Mouse (Mus musculus) ES-Bruce4 (cell line): ENCODE data around the gene Zfp2. TPM values are rescaled to one million over a fixed set of nuclear protein-coding genes. Genes with fewer than 3 reads are reported as not detected.
A peak's percentile ranks its signal among the peaks of the same experiment; 100 is the strongest.

Experiments
- H3K27ac ChIP-seq: 2 replicates; pipeline ENCODE4 v1.5.1; 2012; ENCODE audit warnings: low read length, inconsistent platforms; ENCODE audit not compliant: insufficient read depth
- H3K27me3 ChIP-seq: 2 replicates; pipeline ENCODE4 v1.6.1; 2012; ENCODE audit warnings: mild to moderate bottlenecking, low read length, inconsistent platforms; ENCODE audit not compliant: control insufficient read depth, poor library complexity, insufficient read depth, severe bottlenecking
- H3K36me3 ChIP-seq: 2 replicates; pipeline ENCODE4 v1.6.1; 2012; ENCODE audit warnings: inconsistent platforms, mild to moderate bottlenecking, low read length, moderate library complexity; ENCODE audit not compliant: control insufficient read depth, poor library complexity, insufficient read depth, severe bottlenecking
- H3K4me1 ChIP-seq: one replicate; pipeline ENCODE4 v1.8.1; 2011; ENCODE audit warnings: low read length; ENCODE audit not compliant: control insufficient read depth, insufficient read depth
- H3K4me3 ChIP-seq: 2 replicates; pipeline ENCODE4 v1.5.1; 2011; ENCODE audit warnings: low read depth, mild to moderate bottlenecking, low read length
- H3K9ac ChIP-seq: 2 replicates; pipeline ENCODE4 v1.6.1; 2012; ENCODE audit warnings: low read depth, mild to moderate bottlenecking, inconsistent platforms; ENCODE audit not compliant: poor library complexity, severe bottlenecking
- H3K9me3 ChIP-seq: replicated peaks from 2 replicates; pipeline ENCODE4 v1.6.1; 2012; ENCODE audit warnings: mild to moderate bottlenecking, low read length, inconsistent platforms; ENCODE audit not compliant: control insufficient read depth, poor library complexity, insufficient read depth, severe bottlenecking
- CTCF ChIP-seq: IDR thresholded peaks from one replicate; pipeline ENCODE4 v1.8.1; 2011; ENCODE audit warnings: low read depth, low read length
- EP300 ChIP-seq: IDR thresholded peaks from 2 replicates; pipeline ENCODE4 v1.6.1; 2011; ENCODE audit warnings: low read depth, low read length; ENCODE audit not compliant: insufficient read depth
- POLR2A ChIP-seq: IDR thresholded peaks from one replicate; pipeline ENCODE4 v1.8.1; 2011; ENCODE audit warnings: low read length; ENCODE audit not compliant: insufficient read depth
- polyA plus RNA-seq: library from polyadenylated mRNA; stranded (reverse); fragments of >200 nt; gene quantifications from 2 replicates; pipeline ENCODE4 v1.2.4, GENCODE M21; 2011; ENCODE audit warnings: low read depth; ENCODE audit not compliant: missing spikeins, insufficient read depth, insufficient read length

Gene Zfp2
- polyA plus RNA-seq, 1 experiment, result 16.5 TPM

DNA sequence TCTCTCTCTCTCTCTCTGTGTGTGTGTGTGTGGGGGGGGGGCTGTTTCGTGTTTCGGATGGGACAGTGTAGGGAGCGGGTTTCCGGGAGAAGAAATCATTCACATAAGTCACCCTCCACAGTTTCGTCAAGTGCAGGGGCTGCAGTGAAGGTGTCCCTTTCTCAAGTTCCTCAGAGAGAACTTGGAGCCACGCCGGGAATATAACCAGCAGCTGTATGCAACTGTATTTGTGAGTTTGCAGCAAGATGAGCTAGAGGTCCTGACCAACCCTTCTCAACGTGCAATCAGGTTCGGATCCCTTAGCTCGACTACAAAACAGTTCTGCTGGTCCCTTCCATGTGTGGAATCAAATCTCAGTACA lies 29.1 kb downstream of the Zfp2 start:
- H3K9ac ChIP-seq, result peak overlapping the region; percentile 8; the same call in 1 of the 2 replicates
- no peaks in the 10 kb centered on the region for H3K4me1 ChIP-seq
- H3K4me3 ChIP-seq, result peak overlapping the region; percentile 69
- TF ChIP-seq CTCF (no peak), EP300 (no peak), POLR2A (no peak)
- H3K27ac ChIP-seq, result no peak overlapping the region
- H3K9me3 ChIP-seq, result no peaks in the 10 kb centered on the region
- no peaks in the 10 kb centered on the region for H3K36me3 ChIP-seq
- H3K27me3 ChIP-seq, result no peaks in the 10 kb centered on the region

DNA sequence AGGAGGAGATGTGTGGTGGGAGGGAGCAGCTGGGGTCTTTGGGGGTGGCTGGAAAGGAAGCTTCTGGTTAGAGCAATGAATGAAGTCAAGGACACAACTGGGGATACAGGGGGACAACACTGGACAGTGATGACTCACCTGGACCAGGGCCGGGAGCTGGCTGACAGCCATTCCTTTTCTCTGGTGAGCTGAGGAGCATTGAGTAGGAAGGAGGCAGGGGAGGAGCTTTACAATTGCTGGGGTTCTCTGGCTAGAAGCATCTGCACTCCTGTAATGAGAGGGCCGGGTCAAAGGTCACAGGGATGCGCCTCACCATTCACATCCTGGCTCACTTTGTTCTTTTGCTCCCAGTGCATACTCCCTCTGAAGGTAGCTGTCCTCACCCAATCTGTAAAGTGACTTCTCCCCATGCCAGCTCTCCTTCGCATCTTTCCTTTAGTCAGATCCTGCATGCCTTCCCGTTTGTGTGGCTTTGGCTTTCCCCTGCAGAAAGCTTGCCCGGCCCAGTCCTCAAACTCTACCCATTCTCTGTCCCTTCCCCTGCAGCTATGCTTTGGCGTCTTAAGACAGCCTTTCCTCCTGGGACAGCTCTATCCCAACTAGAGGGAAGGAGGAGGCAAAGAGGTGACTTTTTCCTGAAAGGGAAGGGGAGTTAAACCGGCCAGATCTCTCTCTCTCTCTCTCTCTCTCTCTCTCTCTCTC lies 29.6 kb downstream of the Zfp2 start:
- Histone ChIP-seq H3K36me3 (no peaks in the 10 kb centered on the region), H3K9me3 (no peaks in the 10 kb centered on the region), H3K9ac (no peak overlapping the region), H3K27me3 (no peaks in the 10 kb centered on the region), H3K27ac (no peak overlapping the region), H3K4me3 (no peak overlapping the region), H3K4me1 (no peaks in the 10 kb centered on the region)
- no peak for TF ChIP-seq EP300
- no peak for TF ChIP-seq POLR2A
- TF ChIP-seq CTCF, result no peak

DNA sequence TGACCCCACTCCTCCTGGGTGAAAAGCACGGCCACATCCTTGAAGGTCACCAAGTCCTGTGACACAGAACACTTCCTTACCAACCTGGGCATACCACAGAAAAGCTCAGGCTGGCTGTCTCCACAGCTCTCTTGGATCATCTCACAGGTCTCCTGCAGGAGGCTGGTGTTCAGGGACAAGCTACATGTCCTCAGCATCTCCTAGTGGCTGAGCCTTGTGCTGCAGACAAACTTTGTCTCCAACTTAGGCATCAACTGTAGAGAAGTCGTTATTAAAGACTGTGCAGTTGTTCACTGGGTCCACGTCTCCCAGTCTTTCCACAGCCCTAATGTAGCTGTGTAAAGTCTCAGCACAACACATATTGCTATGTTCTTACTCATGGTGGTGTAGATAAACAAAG lies 32.2 kb downstream of the Zfp2 start:
- H3K4me3 ChIP-seq, result no peak overlapping the region
- no peak overlapping the region for H3K27ac ChIP-seq
- TF ChIP-seq POLR2A (no peak), CTCF (no peak), EP300 (no peak)
- no peaks in the 10 kb centered on the region for H3K27me3 ChIP-seq
- H3K9ac ChIP-seq, result no peak overlapping the region
- no peaks in the 10 kb centered on the region for H3K4me1 ChIP-seq
- no peaks in the 10 kb centered on the region for H3K9me3 ChIP-seq
- no peaks in the 10 kb centered on the region for H3K36me3 ChIP-seq

DNA sequence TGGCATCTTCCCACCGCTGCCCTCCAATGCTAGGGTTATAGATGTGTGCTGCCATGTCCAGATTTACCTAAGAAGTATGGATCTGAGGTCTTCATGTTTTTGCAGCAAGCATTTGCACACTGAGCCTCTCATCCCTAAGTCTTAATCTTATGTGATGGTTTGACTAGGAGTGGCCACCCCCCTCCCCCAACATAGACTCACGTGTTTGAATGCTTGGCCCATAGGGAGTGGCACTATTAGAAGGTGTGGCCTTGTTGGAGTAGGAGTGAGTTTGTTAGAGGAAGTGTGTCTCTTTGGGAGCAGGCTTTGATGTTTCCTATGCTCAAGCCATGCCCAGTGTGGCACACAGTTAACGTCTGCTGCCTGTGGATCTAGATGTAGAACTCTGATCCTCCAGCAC lies 37.3 kb downstream of the Zfp2 start:
- no peaks in the 10 kb centered on the region for H3K27me3 ChIP-seq
- no peaks in the 10 kb centered on the region; the same call in 1 of the 2 replicates for H3K36me3 ChIP-seq
- peaks cover 4% of the 10 kb centered on the region for H3K9me3 ChIP-seq
- no peaks in the 10 kb centered on the region for H3K4me1 ChIP-seq
- no peak overlapping the region for H3K4me3 ChIP-seq
- no peak overlapping the region for H3K27ac ChIP-seq
- TF ChIP-seq EP300, result no peak
- H3K9ac ChIP-seq, result no peak overlapping the region

DNA sequence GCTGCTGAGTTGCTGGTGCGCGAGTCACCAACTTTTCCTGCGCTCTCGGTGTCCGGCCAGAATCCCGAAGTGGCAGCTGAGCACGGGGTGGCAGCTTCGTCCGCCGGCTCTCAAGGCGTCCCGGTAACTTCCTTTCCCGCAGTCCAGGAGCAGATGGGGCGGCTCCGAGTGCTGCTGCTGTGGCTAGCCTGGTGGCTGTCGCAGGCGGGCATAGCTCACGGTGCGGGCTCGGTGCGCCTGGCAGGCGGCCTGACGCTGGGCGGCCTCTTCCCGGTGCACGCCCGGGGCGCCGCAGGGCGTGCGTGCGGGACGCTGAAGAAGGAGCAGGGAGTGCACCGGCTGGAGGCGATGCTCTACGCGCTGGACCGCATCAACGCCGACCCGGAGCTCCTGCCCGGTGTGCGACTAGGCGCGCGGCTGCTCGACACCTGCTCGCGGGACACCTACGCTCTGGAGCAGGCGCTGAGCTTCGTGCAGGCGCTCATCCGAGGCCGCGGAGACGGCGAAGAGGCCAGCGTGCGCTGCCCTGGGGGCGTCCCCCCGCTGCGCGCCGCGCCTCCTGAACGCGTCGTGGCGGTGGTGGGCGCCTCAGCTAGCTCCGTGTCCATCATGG lies 64.9 kb downstream of the Zfp2 start:
- H3K4me1 ChIP-seq, result peaks cover 1% of the 10 kb centered on the region
- no peaks in the 10 kb centered on the region for H3K36me3 ChIP-seq
- no peaks in the 10 kb centered on the region for H3K9me3 ChIP-seq
- H3K27ac ChIP-seq, result no peak overlapping the region
- no peak for TF ChIP-seq EP300
- TF ChIP-seq POLR2A, result no peak
- no peak for TF ChIP-seq CTCF
- H3K27me3 ChIP-seq, result peaks cover 14% of the 10 kb centered on the region
- H3K9ac ChIP-seq, result peak overlapping the region; percentile 27
- peak overlapping the region; percentile 50 for H3K4me3 ChIP-seq

DNA sequence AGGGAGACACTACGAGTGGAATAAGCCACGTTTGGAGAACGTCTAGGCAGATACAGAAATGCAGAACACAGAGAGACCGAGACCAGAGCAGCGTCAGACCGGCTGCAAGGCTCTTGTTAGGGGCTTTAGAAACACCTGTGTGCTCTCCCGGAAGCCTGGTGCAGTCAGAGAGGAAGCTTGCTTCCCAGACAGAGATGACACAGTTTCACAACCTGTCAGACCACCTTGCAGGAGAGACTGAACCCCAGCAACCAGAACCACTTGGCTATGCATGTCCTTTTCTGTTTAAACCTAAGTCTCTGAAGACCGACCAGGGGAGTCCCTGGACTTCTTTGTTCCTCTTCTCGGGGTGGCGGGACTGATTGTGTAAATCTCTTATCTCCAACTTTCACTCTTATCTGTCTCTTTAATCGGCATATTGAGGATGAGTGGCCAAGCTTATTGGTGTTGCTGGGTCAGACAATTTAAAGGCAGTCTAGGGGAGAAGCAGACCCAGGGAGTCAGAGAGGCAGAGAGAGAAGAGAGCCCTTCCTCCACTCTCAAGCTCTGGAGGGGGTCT lies 65.7 kb downstream of the Zfp2 start, which contains the start of gene Grm6:
Gene Grm6, plus strand, starts transcription at position 509 of the 559 bp plus-strand sequence.
- TF ChIP-seq EP300, result no peak
- TF ChIP-seq POLR2A, result no peak
- TF ChIP-seq CTCF, result no peak
- H3K4me1 ChIP-seq, result peaks cover 1% of the 10 kb centered on the region
- no peak within 1 kb of the TSS for H3K27ac ChIP-seq
- H3K36me3 ChIP-seq, result no peaks in the 10 kb centered on the region
- H3K4me3 ChIP-seq, result peak within 1 kb of the TSS; percentile 50
- no peaks in the 10 kb centered on the region for H3K9me3 ChIP-seq
- peaks cover 14% of the 10 kb centered on the region for H3K27me3 ChIP-seq
- H3K9ac ChIP-seq, result peak within 1 kb of the TSS; percentile 27
